Mouse (Mus musculus) midbrain, embryonic 11.5 days (tissue): ENCODE data around the gene Dcbld2. TPM values are rescaled to one million over a fixed set of nuclear protein-coding genes. Genes with fewer than 3 reads are reported as not detected.

Experiments
- ATAC-seq: fragments of 200-750 bp; cut with Nextera tagmentation; 2 replicates; pipeline ENCODE4 v1.8.0; 2017; ENCODE audit warnings: moderate TSS enrichment, moderate library complexity; ENCODE audit not compliant: low FRiP score
- DNase-seq: peaks from one replicate; pipeline ENCODE4 v3.0.0; 2015; ENCODE audit warnings: low spot score; ENCODE audit errors: missing footprints
- H3K27ac ChIP-seq: fragments of 300-500 bp; sonication (generic); 2 replicates; pipeline ENCODE4 v1.5.1; 2014; ENCODE audit warnings: low read depth, low read length
- H3K27me3 ChIP-seq: fragments of 300-500 bp; sonication (generic); 2 replicates; pipeline ENCODE4 v1.6.1; 2014; ENCODE audit warnings: mild to moderate bottlenecking, low read length, moderate library complexity, mixed read lengths; ENCODE audit not compliant: control insufficient read depth, insufficient read depth
- H3K36me3 ChIP-seq: fragments of 300-500 bp; sonication (generic); 2 replicates; pipeline ENCODE4 v1.6.1; 2014; ENCODE audit warnings: mild to moderate bottlenecking, low read length, moderate library complexity, mixed read lengths; ENCODE audit not compliant: control insufficient read depth, insufficient read depth
- H3K4me1 ChIP-seq: fragments of 300-500 bp; sonication (generic); 2 replicates; pipeline ENCODE4 v1.6.1; 2014; ENCODE audit warnings: low read length; ENCODE audit not compliant: control insufficient read depth, insufficient read depth
- H3K4me2 ChIP-seq: fragments of 300-500 bp; sonication (generic); 2 replicates; pipeline ENCODE4 v1.6.1; 2014; ENCODE audit warnings: mild to moderate bottlenecking, moderate library complexity
- H3K4me3 ChIP-seq: fragments of 300-500 bp; sonication (generic); 2 replicates; pipeline ENCODE4 v1.5.1; 2014; ENCODE audit warnings: low read depth, low read length
- H3K9ac ChIP-seq: fragments of 300-500 bp; sonication (generic); 2 replicates; pipeline ENCODE4 v1.6.1; 2014; ENCODE audit warnings: low read length
- H3K9me3 ChIP-seq: fragments of 300-500 bp; sonication (generic); 2 replicates; pipeline ENCODE4 v1.6.1; 2016; ENCODE audit warnings: low read length; ENCODE audit not compliant: control insufficient read depth
- WGBS: fragments of 180-500 bp; shearing (Covaris S2); extraction: QIAGEN DNeasy Blood & Tissue Kit; methylation state at CpG from one replicate; pipeline ENCODE4 v1.1.7; 2014; 5-methylcytosine and 5-hydroxymethylcytosine counted together
- polyA plus RNA-seq: library from polyadenylated mRNA; unstranded; fragments of >200 nt; fragmentation: Nextera tagmentation; extraction: Ambion mirVana; gene quantifications from 2 replicates; pipeline ENCODE4 v1.2.1, GENCODE M21; 2014

Dcbld2 gene
- 10.0 and 11.5 TPM in 2 replicates for polyA plus RNA-seq

GRCm38 (mm10) chr16:58408062-58408486 lies at the start of gene Dcbld2:
Dcbld2 (plus strand) TSS chr16:58408443.
- H3K4me2 ChIP-seq = peak within 1 kb of the TSS; percentile 74
- no peaks in the 10 kb centered on the region for H3K9me3 ChIP-seq
- WGBS = 0% methylated on average over 27 of the region's 32 CpGs
- peak within 1 kb of the TSS; percentile 69 for H3K27ac ChIP-seq
- no peaks in the 10 kb centered on the region for H3K27me3 ChIP-seq
- peak within 1 kb of the TSS; percentile 64 for H3K4me3 ChIP-seq
- peak within 1 kb of the TSS; percentile 88 for H3K9ac ChIP-seq
- DNase-seq (peak; percentile 98), ATAC-seq (peak; percentile 99)
- peaks cover 13% of the 10 kb centered on the region for H3K4me1 ChIP-seq
- H3K36me3 ChIP-seq = no peaks in the 10 kb centered on the region

- ATAC-seq = no peak
- H3K27me3 ChIP-seq = no peaks in the 10 kb centered on the region
- WGBS = 58% methylated on average over 1 of the region's 1 CpGs
Observed at GRCm38 (mm10) chr16:58377170-58377569, 31.1 kb upstream of the Dcbld2 start.

DNA sequence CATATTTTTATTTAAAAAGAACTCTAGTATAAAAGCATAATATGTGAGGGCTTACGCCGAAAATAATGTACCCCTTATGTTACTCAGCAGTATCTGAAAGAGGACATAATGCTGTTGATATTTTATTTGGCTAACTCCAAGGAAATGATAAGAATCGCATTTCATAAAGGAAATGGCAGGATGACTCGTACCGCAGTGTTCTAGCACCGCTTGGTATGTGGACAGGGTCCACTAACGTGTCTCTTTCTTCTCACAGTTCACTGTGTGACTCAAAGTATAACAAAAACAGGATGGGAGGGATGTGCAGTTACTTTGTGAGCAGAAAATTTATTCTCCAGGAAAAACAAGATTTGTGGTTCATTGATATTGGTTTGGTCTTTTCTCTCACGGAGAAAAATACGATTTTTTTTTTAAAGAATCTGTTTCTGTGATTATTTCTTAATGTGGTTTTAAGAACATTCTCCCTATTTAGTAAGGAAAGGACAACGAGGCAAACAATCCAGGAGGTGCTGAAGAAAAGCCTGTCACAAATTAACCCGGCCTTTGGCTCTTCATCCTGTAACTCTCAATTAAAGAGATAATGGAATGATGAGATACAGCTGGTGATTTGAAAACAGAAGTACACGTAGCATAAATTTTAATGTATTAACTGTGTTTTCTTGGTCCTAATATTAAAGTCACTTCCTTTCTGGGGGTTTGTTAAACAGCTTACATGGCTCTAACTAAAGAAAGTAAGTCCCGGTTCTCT lies 30.3 kb upstream of the Dcbld2 start:
- Histone ChIP-seq H3K27ac (no peak overlapping the region), H3K9ac (no peak overlapping the region), H3K4me3 (no peak overlapping the region), H3K9me3 (no peaks in the 10 kb centered on the region), H3K36me3 (no peaks in the 10 kb centered on the region), H3K4me1 (no peaks in the 10 kb centered on the region), H3K4me2 (no peak overlapping the region), H3K27me3 (no peaks in the 10 kb centered on the region)
- DNase-seq (no peak), ATAC-seq (no peak)
- WGBS = 81% methylated on average over 13 of the region's 13 CpGs

More at GRCm38 (mm10) chr16:58377170-58377569, 31.1 kb upstream of the Dcbld2 start:
- Histone ChIP-seq H3K36me3 (no peaks in the 10 kb centered on the region), H3K9me3 (no peaks in the 10 kb centered on the region), H3K4me1 (no peaks in the 10 kb centered on the region), H3K4me2 (no peak overlapping the region), H3K9ac (no peak overlapping the region), H3K4me3 (no peak overlapping the region), H3K27ac (no peak overlapping the region)
- no peak for DNase-seq

DNA sequence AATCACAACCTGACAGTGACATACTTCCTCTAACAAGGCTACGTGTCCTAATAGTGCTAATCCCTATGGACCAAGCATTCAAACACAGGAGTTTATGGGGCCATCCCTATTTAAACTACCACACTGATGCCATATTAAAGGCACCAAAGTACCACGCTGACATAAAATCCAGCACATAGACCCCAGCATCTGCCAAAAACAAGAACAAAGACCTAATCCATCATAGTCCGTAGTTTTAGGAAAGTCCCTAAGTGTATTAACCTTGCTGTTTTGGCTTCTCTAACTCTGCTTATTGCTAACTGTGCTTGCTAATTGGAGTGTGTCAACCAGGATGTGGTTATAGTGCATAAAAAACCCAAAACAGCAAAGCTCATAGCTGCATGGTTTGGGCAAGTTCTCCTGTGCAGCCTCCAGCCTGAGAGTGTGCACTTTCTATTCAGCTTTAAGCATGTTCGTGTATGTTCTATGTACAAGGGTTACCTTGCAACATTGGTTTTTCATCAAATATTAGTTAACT lies 21.9 kb upstream of the Dcbld2 start:
- Histone ChIP-seq H3K36me3 (no peaks in the 10 kb centered on the region), H3K4me3 (no peak overlapping the region), H3K4me2 (no peak overlapping the region), H3K9me3 (no peaks in the 10 kb centered on the region), H3K27me3 (no peaks in the 10 kb centered on the region), H3K27ac (no peak overlapping the region), H3K9ac (no peak overlapping the region), H3K4me1 (peaks cover 4% of the 10 kb centered on the region)
- ATAC-seq = no peak
- WGBS = 89% methylated on average over 4 of the region's 4 CpGs
- no peak for DNase-seq

- no peaks in the 10 kb centered on the region for H3K27me3 ChIP-seq
- no peak overlapping the region for H3K9ac ChIP-seq
- 19% methylated on average over 7 of the region's 7 CpGs for WGBS
- no peaks in the 10 kb centered on the region for H3K9me3 ChIP-seq
- no peak overlapping the region for H3K27ac ChIP-seq
- no peaks in the 10 kb centered on the region for H3K36me3 ChIP-seq
- ATAC-seq = peak; percentile 58; the same call in 1 of the 2 replicates
- H3K4me1 ChIP-seq = peaks cover 4% of the 10 kb centered on the region
- H3K4me2 ChIP-seq = no peak overlapping the region
- DNase-seq = peak; percentile 89
- no peak overlapping the region for H3K4me3 ChIP-seq
Observed at GRCm38 (mm10) chr16:58389143-58389755, 19.0 kb upstream of the Dcbld2 start.

DNA sequence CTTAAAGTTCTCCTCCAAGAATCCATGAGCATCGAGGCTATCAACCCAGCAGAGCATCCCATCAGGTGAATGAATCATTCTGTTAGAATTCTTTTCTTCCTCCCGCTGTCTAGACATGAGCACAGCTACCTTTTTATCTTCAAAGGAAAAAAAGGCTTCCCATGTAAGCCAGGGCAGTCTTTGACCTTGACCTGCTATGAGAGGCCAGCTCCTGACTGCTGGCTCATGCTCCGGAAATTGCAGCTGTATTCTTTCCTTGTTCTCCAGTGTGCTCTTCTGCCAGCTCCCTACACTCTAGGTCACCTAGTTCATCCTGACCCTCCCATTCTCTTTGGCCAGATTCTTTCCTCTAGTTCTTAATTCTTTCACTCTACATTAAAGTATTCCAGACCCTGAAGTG lies 15.2 kb upstream of the Dcbld2 start:
- no peak for ATAC-seq
- H3K27ac ChIP-seq = no peak overlapping the region
- no peaks in the 10 kb centered on the region for H3K9me3 ChIP-seq
- no peak overlapping the region for H3K4me3 ChIP-seq
- DNase-seq = no peak
- 88% methylated on average over 3 of the region's 3 CpGs for WGBS
- H3K36me3 ChIP-seq = no peaks in the 10 kb centered on the region
- H3K4me2 ChIP-seq = no peak overlapping the region
- no peak overlapping the region for H3K9ac ChIP-seq
- H3K4me1 ChIP-seq = peaks cover 4% of the 10 kb centered on the region
- H3K27me3 ChIP-seq = no peaks in the 10 kb centered on the region

- peaks cover under 1% of the 10 kb centered on the region for H3K4me1 ChIP-seq
- ATAC-seq = no peak
- H3K4me3 ChIP-seq = no peak overlapping the region
- DNase-seq = no peak
- no peaks in the 10 kb centered on the region for H3K36me3 ChIP-seq
- H3K27ac ChIP-seq = no peak overlapping the region
- no peak overlapping the region for H3K9ac ChIP-seq
- 92% methylated on average over 5 of the region's 5 CpGs for WGBS
- H3K9me3 ChIP-seq = no peaks in the 10 kb centered on the region
- H3K4me2 ChIP-seq = no peak overlapping the region
- no peaks in the 10 kb centered on the region for H3K27me3 ChIP-seq
Observed at GRCm38 (mm10) chr16:58394156-58394555, 14.1 kb upstream of the Dcbld2 start.

DNA sequence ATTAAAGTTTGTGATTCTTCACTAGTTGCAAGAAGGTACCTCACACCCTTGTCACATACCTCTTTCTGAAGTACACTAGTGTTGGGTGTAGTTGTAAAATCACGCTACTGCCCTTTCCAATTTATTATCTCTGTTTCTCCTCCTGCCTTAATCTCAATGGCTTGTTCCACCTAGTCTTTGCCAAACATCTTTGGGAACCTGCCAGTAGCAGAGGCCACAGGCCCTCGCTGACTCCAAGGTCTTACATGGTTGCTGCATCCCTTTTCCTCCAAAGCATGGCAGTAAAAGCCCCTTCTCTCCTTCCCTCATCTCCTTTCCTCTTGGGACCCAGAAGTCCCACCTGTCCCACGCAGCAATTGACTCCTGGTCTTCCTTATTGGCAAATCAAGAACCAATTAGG lies 9.6 kb upstream of the Dcbld2 start:
- Histone ChIP-seq H3K9me3 (no peaks in the 10 kb centered on the region), H3K36me3 (no peaks in the 10 kb centered on the region), H3K27me3 (no peaks in the 10 kb centered on the region), H3K4me2 (no peak overlapping the region), H3K27ac (no peak overlapping the region), H3K4me1 (no peaks in the 10 kb centered on the region), H3K9ac (no peak overlapping the region), H3K4me3 (no peak overlapping the region)
- DNase-seq = no peak
- no peak for ATAC-seq
- WGBS = 85% methylated on average over 3 of the region's 3 CpGs

DNA sequence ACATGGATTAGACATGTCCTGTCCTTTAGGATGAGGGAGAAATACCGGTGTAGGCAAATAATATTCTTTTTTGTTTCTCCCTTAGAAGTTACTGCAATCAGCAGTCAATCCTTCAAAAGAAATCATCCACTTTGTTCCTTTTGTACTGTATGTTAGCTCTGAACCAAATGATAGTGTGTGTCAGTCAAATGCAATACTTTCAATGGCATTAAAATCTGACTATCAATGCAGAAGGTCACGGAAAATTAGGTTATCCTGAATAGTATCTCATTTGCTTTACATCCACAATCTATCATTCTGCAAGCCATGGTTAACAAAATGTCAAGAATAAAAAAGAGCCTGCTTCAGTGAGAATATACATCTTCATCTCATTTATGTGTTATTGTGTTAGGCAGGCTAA lies 7.2 kb upstream of the Dcbld2 start:
- Histone ChIP-seq H3K27ac (no peak overlapping the region), H3K27me3 (no peaks in the 10 kb centered on the region), H3K4me2 (no peak overlapping the region), H3K9me3 (no peaks in the 10 kb centered on the region), H3K4me1 (no peaks in the 10 kb centered on the region), H3K9ac (no peak overlapping the region), H3K36me3 (no peaks in the 10 kb centered on the region), H3K4me3 (no peak overlapping the region)
- WGBS = 86% methylated on average over 2 of the region's 2 CpGs
- ATAC-seq = no peak
- no peak for DNase-seq
